Mouse (Mus musculus) fibroblast of lung, adult 2 months (primary cell): ENCODE measurements around the gene Dhx37.
A peak's percentile ranks its signal among the peaks of the same experiment; 100 is the strongest.
"Not testable (repeated sequence)": the region's sequence is repeated elsewhere in the genome, so short reads cannot be mapped to it uniquely, and the experiment has no call there.

ENCODE experiments used
- DNase-seq: peaks from one replicate; pipeline ENCODE4 v3.0.0-alpha.2; 2011; ENCODE audit warnings: low read depth

Dhx37 gene

GRCm38 (mm10) chr5:125407910-125408575 is 25.9 kb downstream of the Dhx37 start:
- no peak for DNase-seq

GRCm38 (mm10) chr5:125407020-125407830 is 26.7 kb downstream of the Dhx37 start:
- DNase-seq, result no peak

DNA sequence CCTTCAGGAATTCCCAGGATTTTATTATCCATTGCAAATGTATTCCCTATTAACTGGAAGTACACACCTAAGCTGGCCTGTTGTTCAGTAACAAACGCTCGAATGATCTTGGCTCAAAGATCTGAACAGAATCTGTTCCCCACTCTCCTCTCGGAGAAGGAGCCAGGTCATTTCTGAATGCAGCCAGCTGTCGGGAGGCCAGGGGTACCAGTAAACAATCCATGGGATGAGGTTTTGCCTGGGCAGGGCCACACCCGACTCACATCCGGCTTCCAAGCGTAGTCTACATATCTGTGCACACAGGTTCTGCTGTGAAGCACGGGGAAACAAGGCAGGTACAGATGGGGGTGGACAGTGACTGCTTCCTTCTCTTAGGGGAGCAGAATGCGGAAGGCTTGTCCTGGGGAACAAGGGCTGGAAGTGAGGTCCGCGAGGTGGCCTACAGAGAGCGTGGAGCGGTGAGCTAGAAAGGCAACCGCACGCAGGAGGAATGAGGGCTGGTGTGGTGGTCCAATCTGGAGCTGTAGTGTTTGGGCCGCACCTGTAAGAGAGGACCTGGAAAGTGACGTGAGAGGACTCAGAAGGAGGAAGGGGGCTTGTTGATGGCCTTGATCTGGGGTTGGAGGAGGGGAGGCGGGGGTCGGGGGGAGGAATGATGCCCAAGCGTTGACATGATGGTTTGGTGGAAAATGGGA is 27.5 kb downstream of the Dhx37 start:
- DNase-seq, result no peak

- no peak for DNase-seq
Observed at GRCm38 (mm10) chr5:125405546-125406248, 28.2 kb downstream of the Dhx37 start.

GRCm38 (mm10) chr5:125404903-125405545 is 28.9 kb downstream of the Dhx37 start:
- no peak for DNase-seq

DNA sequence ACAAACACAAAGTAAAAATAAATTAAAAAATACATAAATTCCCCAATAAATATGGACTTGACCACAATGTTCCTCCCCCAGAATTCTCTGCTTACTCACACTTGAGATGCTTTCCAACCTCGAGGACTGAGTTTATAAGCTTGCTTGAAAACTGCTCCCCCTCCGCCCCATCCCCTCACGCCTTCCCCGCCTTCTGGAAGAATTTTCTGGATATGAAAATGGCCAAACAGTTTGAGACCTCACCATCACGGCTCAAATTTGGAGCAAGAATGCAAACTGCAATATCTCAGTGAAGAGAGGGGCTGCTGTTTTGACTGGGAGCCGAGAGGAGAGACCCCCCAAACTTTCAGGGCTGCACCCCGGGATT is 29.4 kb downstream of the Dhx37 start:
- DNase-seq, result no peak

DNA sequence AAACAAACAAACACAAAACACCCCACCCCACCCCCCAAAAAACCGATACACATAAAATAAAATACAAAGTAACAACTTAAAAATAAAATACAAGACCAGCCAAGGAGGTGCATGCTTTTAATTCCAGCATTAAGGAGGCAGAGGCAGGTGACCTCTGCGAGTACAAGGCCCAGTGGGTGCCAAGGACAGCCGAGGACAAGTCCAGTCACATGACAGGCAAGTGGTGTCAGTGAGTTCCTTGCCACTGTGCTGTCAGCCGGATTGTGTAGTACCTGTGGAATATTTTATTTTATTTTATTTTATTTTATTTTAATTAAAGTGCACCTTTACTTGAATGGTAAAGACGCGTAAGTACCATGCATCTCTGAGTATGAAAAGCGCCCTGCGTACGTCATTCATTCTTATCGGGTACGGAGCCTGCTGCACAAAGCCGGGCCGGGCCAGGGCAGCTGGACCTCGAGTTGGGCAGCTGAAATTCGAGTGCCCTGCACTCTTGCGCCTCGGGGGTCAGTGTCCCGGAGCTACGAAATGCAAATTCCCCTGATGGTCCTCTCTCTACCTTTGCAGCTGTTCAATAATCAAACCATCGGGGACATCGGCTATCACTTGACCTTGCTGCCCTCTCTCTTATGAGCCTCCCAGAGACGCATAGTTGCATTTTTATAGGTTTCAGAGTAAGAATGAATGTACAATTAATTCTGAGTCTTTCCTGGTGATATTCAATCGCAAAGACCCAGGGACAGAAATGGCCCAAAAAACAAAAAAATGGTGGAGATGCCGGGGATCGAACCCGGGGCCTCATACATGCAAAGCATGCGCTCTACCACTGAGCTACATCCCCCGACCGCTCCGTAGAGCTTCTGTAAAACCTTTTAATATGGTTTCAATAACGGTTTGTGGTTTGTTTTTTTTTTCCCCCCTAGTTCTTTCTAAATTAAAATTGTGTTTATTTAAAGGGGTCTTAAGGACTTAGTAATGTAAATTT is 30.1 kb downstream of the Dhx37 start:
- no peak for DNase-seq

DNA sequence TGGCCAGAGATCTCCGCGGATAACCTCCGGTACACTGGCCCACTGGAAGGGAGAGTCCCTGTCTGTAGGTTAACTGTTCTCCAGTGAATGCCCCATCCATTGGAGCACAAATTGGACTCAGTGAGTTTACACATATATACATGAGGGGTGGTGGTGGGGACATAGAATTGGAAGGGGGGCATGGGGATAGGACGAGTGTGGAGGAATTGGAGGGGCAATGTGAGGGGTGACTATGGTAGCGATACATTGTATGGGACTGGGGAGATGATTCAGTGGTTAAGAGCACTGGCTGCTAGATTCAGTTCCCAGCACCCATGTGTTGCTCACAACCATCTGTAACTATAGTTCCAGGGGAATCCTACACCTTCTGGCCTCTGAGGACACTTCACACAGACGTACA is 30.9 kb downstream of the Dhx37 start:
- DNase-seq, result no peak

DNA sequence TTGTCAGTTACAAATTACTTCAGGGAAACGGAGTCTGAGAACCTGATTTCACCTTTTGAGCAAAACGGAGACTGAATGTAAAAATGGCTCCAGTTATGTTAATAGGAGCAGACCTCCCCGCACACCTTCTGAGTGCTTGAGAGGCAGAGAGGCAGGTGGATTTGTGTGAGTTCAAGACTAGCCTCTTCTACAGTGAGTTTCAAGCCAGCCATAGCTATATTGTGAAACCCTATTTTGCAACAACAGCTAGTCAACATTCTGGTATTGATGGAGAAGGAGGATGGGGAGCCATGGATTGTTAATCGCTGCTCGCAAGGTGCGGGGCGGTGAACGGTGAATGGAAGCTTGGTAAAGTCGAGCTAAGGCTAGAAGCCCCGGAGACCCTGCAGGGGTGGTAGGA is 31.4 kb downstream of the Dhx37 start:
- DNase-seq, result no peak

DNA sequence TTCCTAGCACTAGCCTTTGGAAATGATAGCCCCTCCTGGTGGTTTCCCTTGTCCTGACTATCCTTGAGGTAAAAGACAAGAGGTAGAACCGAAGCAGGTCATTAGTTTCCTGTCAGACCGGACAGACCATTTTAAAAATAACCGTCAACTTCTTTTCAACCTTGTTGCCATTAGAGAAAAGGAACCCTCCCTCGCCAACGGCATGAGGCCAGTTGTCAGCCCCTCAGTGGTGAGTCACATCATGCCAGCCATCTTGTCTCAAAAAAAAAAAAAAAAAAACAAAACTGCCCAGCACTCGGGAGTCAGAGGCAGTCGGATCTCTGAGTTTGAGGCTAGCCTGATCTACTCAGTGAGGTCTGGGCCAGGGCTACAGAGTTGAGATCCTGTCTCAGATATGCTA is 33.0 kb downstream of the Dhx37 start:
- no peak for DNase-seq

GRCm38 (mm10) chr5:125395008-125395407 is 38.9 kb downstream of the Dhx37 start:
- DNase-seq, result no peak

GRCm38 (mm10) chr5:125393622-125394603 is 40.0 kb downstream of the Dhx37 start:
- no peak for DNase-seq

DNA sequence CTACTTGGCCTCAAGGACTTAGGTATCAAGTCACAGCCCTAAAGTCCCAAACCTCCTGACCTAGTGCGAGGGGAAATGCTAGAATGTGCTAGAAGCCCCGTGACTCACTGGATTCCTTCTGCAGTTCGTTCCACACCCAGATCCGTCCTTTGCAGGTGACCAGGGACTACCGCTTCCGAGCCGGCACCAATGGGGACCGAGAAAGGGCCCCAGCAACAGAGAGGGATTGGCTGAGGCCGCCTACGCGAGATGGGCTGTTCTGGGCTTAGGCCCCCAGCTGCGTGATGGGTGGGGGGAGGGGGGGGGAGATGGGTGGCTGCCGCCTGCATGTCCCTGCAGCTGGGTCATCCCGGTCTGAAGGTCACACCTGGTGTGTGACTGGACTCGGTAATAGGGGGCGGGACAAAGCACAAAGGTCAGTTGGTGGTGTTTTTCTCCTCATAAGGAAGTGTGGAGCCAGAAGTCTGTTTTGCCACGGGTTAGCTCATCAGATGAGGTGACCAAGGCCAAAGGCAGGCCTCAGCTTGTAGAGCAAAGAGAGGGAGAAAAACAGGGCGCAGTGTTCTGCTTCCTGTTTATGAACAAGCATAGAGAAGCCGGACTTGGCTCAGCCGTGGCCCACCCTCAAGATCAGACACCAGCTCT is 40.8 kb downstream of the Dhx37 start:
- DNase-seq, result peak; percentile 96

DNA sequence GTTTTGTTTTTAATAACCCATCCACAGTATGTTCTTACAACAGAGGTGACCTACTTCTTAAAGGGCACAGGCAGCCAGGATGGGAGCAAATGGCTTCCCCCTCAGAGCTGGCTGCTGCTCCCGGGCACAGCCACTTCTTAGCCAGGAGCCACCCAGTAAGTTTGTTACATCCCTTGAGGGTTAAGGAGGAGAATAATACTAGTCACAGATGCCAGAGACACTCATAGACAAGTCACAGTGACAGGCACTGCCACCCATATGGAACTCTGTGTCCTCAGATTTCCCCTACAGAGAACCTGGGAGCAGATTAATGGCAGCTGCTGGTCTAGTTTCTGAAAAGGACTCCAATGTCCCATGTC is 41.3 kb downstream of the Dhx37 start:
- no peak for DNase-seq

GRCm38 (mm10) chr5:125392176-125392575 is 41.7 kb downstream of the Dhx37 start:
- not testable (repeated sequence) for DNase-seq

GRCm38 (mm10) chr5:125391609-125392008 is 42.3 kb downstream of the Dhx37 start:
- peak; percentile 97 for DNase-seq

DNA sequence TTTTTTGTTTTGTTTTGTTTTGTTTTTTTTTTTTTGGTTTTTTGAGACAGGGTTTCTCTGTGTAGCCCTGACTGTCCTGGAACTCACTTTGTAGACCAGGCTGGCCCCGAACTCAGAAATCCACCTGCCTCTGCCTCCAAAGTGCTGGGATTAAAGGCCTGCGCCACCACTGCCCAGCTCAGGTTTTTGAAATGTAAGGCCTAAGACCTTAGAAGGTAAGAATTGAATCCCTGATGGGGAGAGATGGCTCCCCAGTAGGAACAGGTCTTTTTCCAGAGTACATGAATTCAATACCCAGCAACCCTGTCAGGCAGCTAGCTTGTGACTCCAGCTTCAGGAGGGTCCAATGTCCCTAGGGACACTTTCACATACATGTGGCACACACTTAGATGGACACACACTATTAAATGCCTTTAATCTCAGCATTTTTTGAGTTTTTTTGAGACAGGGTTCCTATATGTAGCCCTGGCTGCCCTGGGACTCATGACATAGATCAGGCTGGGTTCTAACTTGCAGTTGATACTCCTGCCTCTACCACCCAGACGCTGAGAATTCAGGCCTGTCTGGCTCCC is 42.9 kb downstream of the Dhx37 start:
- no peak for DNase-seq

- DNase-seq, result peak; percentile 88
Observed at GRCm38 (mm10) chr5:125389579-125390441, 44.1 kb downstream of the Dhx37 start, which contains the start of gene Ubc. TSS of gene Ubc (minus strand) at chr5:125390202.
